Mouse (Mus musculus) urinary bladder, adult 2 months (tissue): ENCODE results near the gene Snapin. TPM values are rescaled to one million over a fixed set of nuclear protein-coding genes. Genes with fewer than 3 reads are reported as not detected.

Experiments
- DNase-seq: peaks from one replicate; pipeline ENCODE4 v3.0.0; 2022; ENCODE audit warnings: low spot score
- polyA plus RNA-seq: library from polyadenylated mRNA; depleted of rRNA; stranded (reverse); fragments of >200 nt; gene quantifications from 2 replicates; pipeline ENCODE4 v1.2.3, GENCODE M21; 2012; rRNA removed

Snapin gene
- polyA plus RNA-seq, 1 experiment = 107 TPM

DNA sequence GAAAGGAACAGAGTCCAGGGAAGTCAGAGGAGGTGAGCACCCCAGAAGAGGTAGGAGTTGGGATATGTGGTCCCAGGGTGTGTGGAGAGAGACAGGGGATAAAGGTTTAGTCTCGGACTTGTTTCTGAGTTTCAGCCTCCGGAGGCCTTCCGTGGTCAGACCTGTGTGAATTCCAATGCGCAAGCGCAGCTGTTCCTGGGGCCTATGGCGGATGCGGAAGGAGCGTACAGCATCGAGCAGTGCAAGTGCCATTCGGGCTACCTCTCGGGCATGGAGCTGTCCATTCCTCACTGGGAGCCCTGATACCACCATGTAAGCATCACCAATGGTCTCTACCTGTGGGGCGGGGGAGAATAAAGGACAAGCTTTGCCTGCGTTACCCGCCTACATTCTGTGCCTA, 35.9 kb downstream of the Snapin start:
- no peak for DNase-seq

DNA sequence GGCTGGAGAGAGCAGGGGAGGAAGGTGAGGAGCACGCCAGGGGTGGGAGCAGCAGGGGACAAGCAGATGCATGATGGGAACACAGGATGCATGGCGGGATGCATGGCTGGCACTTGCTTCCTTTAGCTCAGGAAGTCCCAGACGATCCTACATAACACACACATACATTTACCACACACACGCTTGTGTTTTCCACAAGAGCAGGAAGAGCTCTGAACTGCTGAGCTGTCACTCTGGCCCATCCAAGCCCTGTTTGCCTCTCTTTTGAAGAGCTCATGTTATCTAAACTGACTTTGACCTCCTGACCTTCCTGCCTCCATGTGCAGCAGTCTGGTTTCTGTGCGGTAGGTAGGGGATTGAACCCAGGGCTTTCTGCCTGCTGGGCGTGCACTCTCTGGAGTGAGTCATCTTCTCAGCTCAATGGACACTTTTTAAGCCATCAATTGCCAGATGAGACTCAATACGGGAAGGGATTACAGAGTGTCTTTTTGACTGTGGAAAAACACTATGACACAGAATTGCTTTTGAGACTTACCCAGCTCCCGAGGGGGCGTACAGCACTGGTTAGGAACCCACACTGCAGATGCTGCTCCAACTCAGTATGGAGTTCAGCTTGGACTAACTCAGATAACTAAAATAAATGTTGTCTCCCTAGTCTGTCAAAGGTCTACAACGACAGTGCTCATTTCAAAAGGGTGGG, 39.3 kb downstream of the Snapin start:
- DNase-seq = no peak

- no peak for DNase-seq
These were observed 40.0 kb downstream of the Snapin start for GRCm38 (mm10) chr3:90450874-90451273.

- DNase-seq = no peak
These were observed 42.2 kb downstream of the Snapin start for GRCm38 (mm10) chr3:90448626-90449025.

- DNase-seq = no peak
These were observed 43.7 kb downstream of the Snapin start for GRCm38 (mm10) chr3:90447123-90447494.

GRCm38 (mm10) chr3:90446389-90447122, 44.3 kb downstream of the Snapin start:
- peak; percentile 49 for DNase-seq

GRCm38 (mm10) chr3:90445417-90446200, 45.2 kb downstream of the Snapin start:
- no peak for DNase-seq

GRCm38 (mm10) chr3:90443977-90444376, 46.9 kb downstream of the Snapin start:
- DNase-seq = no peak

- DNase-seq = no peak
These were observed 50.1 kb downstream of the Snapin start for GRCm38 (mm10) chr3:90440756-90441155.

Other genes with a start within 250 kb of the Snapin start
- 1.7 and 2.0 TPM in 2 replicates for gene Creb3l4, start 247.5 kb downstream of the Snapin start, polyA plus RNA-seq
- gene Slc39a1, start 242.9 kb downstream of the Snapin start, polyA plus RNA-seq = 55.0 and 79.5 TPM in 2 replicates
- 23.7 and 35.6 TPM in 2 replicates for gene Crtc2, start 236.9 kb downstream of the Snapin start, polyA plus RNA-seq
- gene Dennd4b, start 225.8 kb downstream of the Snapin start, polyA plus RNA-seq = 15.0 and 15.4 TPM in 2 replicates
- 14.7 and 23.9 TPM in 2 replicates for gene Gatad2b, start 197.9 kb downstream of the Snapin start, polyA plus RNA-seq
- 9.2 and 11.0 TPM in 2 replicates for gene Slc27a3, start 101.1 kb downstream of the Snapin start, polyA plus RNA-seq
- gene Ints3, start 57.4 kb downstream of the Snapin start, polyA plus RNA-seq = 24.8 and 26.4 TPM in 2 replicates
- gene Npr1, start 25.2 kb downstream of the Snapin start, polyA plus RNA-seq = 25.3 and 26.4 TPM in 2 replicates
- 44.4 and 48.2 TPM in 2 replicates for gene Ilf2, start 14.9 kb downstream of the Snapin start, polyA plus RNA-seq
- 98.1 and 103 TPM in 2 replicates for gene Chtop, start 18.5 kb upstream of the Snapin start, polyA plus RNA-seq
- 592 and 865 TPM in 2 replicates for gene S100a1, start 23.4 kb upstream of the Snapin start, polyA plus RNA-seq
- gene S100a13, start 23.4 kb upstream of the Snapin start, polyA plus RNA-seq = 86.1 and 86.3 TPM in 2 replicates
- gene S100a14, start 35.8 kb upstream of the Snapin start, polyA plus RNA-seq = 70.1 and 94.3 TPM in 2 replicates
- 151 and 159 TPM in 2 replicates for gene S100a16, start 46.2 kb upstream of the Snapin start, polyA plus RNA-seq
- 3.3 and 4.7 TPM in 2 replicates for gene S100a3, start 69.5 kb upstream of the Snapin start, polyA plus RNA-seq
- not detected in 2 replicates for gene S100a2, start 99.2 kb upstream of the Snapin start, polyA plus RNA-seq
- gene Gm42674, start 110.9 kb upstream of the Snapin start, polyA plus RNA-seq = 0.41 and 0.81 TPM in 2 replicates
- gene S100a4, start 112.7 kb upstream of the Snapin start, polyA plus RNA-seq = 263 and 329 TPM in 2 replicates
- gene S100a5, start 117.5 kb upstream of the Snapin start, polyA plus RNA-seq = 9.8 and 10.2 TPM in 2 replicates
- gene S100a6, start 121.8 kb upstream of the Snapin start, polyA plus RNA-seq = 3,944 and 6,594 TPM in 2 replicates
- gene S100a7a, start 163.0 kb upstream of the Snapin start, polyA plus RNA-seq = 4.6 and 6.6 TPM in 2 replicates
- gene S100a8, start 177.9 kb upstream of the Snapin start, polyA plus RNA-seq = 0.45 and 1.0 TPM in 2 replicates
- 0.15 and 0.71 TPM in 2 replicates for gene S100a9, start 204.7 kb upstream of the Snapin start, polyA plus RNA-seq
- gene Pglyrp4, start 235.9 kb upstream of the Snapin start, polyA plus RNA-seq = 0.03 TPM in 1 of 2 replicates, not detected in the other